Mouse (Mus musculus): ENCODE measurements around the gene Cyp24a1. TPM values are rescaled to one million over a fixed set of nuclear protein-coding genes. Genes with fewer than 3 reads are reported as not detected.

Cyp24a1 gene
- polyA plus RNA-seq, 1 experiment from 2014 or later: 0.08 TPM

DNA sequence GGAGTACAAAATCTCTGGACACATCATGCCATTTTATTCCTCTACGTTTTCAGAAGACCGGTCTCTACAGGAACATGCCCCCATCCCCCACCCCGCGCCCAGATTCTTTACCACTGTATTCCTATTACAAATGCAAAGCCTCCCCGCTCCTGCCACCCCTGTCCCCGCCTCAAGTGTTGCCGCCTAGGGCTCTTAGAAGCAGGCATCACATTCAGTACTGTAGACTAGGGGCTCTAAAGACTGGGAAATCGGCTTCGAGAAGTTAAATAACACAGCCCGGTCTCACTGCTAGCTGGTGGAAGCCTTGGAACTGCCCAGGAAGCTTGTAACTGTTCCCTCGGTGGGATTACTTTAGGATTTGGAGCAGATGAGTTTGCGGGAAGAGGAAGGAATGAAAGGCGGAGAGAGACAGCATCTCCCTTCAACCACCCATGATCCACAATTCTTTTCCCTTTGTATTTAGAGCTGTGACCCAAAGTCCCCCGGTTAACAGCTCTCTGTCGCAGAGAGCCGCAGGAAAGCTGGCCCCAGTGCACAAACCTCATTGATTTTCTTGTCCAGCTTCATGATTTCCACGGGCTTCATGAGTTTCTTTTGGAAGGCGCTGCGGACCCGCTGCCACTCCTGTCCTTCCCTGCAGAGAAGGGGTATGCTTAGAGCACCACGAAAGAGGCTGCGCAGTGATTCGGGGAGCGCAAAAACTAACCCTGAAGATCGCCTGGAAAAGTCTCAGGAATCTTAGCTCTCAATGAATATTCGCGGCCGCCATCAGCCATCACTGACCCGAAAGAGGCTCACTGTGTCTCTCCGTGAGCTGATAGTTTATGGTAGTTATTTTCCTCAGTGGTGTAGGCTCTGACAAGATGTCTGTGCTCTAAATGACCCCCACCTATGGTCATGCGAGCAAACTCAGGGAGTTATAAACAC, 1.9 kb downstream of the Cyp24a1 start:
- H3K4me2 ChIP-seq (replicated peaks): peak overlapping the region; percentile 15; the same call in 1 of the 2 replicates
- H3K4me1 ChIP-seq: peaks cover 20% of the 10 kb centered on the region
- no peaks in the 10 kb centered on the region for H3K36me3 ChIP-seq
- H3K9me3 ChIP-seq: no peaks in the 10 kb centered on the region
- H3K27me3 ChIP-seq: peaks cover 79% of the 10 kb centered on the region
- no peak for ATAC-seq (ENCODE audit: low FRiP score, low read depth)
- no peak overlapping the region for H3K9ac ChIP-seq (replicated peaks)
- WGBS: 4% methylated on average over 31 of the region's 31 CpGs
- H3K4me3 ChIP-seq: peak overlapping the region; percentile 18; the same call in 1 of the 2 replicates
- H3K27ac ChIP-seq (replicated peaks): no peak overlapping the region

DNA sequence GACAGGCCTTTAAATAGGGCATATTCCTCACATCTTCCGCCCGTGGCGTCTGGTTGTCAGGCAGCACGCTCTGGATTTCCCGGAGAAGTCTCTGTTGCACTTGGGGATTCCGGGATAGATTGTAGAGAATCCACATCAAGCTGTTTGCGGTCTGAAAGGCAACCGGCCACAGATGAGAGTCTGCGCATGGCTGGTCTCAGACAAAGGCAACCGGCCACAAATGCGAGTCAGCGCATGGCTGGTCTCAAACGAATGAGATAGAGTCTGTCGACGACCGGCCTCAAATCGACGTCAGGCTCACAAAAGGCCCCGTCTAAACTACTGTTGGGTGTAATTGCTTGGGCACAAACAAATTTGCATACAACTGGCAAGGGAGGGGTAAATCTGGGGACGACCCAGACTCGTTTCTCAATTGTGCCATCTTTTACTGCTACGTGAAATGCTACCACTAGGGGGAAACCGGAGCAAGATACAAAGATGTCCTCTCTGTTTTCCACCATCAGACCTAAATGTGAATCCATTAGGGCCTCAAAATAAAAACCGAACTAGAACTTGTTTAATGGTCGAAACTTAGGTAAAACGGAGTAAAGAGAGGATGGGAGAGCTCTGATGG, 8.9 kb downstream of the Cyp24a1 start:
- no peaks in the 10 kb centered on the region for H3K9me3 ChIP-seq
- 53% methylated on average over 26 of the region's 26 CpGs for WGBS
- no peak overlapping the region for H3K4me2 ChIP-seq (replicated peaks)
- no peak overlapping the region for H3K9ac ChIP-seq (replicated peaks)
- no peaks in the 10 kb centered on the region for H3K36me3 ChIP-seq
- H3K4me1 ChIP-seq: peaks cover 6% of the 10 kb centered on the region; the same call in 1 of the 2 replicates
- ATAC-seq (ENCODE audit: low FRiP score, low read depth): peak; percentile 16; the same call in 1 of the 2 replicates
- peaks cover 17% of the 10 kb centered on the region for H3K27me3 ChIP-seq
- no peak overlapping the region for H3K4me3 ChIP-seq
- 0 out of 2 replicates have a peak overlapping the region, but pooled peaks have one; percentile 20 for H3K27ac ChIP-seq (replicated peaks)

DNA sequence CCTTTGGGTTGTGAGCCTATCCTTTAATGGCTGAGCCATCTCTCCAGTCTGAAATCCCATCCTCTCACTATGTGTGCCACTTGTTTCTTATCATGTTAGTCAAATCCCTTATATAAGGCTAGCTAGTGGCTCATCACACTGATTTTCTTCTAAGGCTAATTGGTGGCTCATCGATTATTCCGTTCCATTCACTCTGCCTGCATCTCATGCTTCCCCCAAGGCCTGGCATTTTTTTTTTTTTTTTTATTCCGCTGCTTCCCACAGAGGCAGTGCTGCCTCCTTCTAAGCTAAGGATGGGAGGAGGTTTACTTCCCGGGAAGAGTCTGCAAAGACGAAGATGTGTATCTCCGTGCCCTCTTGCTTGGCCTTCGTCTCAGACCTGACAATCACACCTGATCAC, 9.7 kb downstream of the Cyp24a1 start:
- peaks cover 11% of the 10 kb centered on the region; the same call in 1 of the 2 replicates for H3K27me3 ChIP-seq
- no peaks in the 10 kb centered on the region for H3K9me3 ChIP-seq
- H3K27ac ChIP-seq (replicated peaks): no peak overlapping the region
- WGBS: 72% methylated on average over 7 of the region's 7 CpGs
- H3K9ac ChIP-seq (replicated peaks): no peak overlapping the region
- no peak for ATAC-seq (ENCODE audit: low FRiP score, low read depth)
- peaks cover 6% of the 10 kb centered on the region; the same call in 1 of the 2 replicates for H3K4me1 ChIP-seq
- no peaks in the 10 kb centered on the region for H3K36me3 ChIP-seq
- H3K4me3 ChIP-seq: no peak overlapping the region
- H3K4me2 ChIP-seq (replicated peaks): no peak overlapping the region

DNA sequence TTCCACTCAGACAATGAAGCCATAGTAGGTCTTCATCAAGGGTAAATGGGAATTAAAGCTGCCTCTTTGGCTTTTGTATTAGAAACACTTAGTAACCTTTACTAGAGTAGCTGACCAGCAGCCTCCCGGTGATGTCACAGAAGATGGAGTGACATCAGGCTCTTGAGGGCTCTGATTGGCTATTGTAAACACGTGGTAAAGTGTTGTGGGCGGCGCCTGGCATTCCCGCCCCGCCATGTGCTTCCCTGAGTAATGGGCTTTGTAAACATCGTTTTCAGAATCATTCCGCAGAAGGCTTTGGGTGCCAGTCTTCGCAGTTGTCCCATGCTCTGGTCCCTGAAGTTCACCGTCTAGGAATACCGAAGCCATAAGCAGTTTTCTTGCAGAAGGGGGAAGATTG, 13.0 kb downstream of the Cyp24a1 start:
- peaks cover 6% of the 10 kb centered on the region; the same call in 1 of the 2 replicates for H3K4me1 ChIP-seq
- H3K4me3 ChIP-seq: no peak overlapping the region
- H3K4me2 ChIP-seq (replicated peaks): no peak overlapping the region
- H3K9ac ChIP-seq (replicated peaks): no peak overlapping the region
- no peak overlapping the region for H3K27ac ChIP-seq (replicated peaks)
- H3K36me3 ChIP-seq: no peaks in the 10 kb centered on the region
- H3K27me3 ChIP-seq: peaks cover 7% of the 10 kb centered on the region; the same call in 1 of the 2 replicates
- no peaks in the 10 kb centered on the region for H3K9me3 ChIP-seq
- WGBS: 76% methylated on average over 11 of the region's 11 CpGs
- no peak for ATAC-seq (ENCODE audit: low FRiP score, low read depth)

DNA sequence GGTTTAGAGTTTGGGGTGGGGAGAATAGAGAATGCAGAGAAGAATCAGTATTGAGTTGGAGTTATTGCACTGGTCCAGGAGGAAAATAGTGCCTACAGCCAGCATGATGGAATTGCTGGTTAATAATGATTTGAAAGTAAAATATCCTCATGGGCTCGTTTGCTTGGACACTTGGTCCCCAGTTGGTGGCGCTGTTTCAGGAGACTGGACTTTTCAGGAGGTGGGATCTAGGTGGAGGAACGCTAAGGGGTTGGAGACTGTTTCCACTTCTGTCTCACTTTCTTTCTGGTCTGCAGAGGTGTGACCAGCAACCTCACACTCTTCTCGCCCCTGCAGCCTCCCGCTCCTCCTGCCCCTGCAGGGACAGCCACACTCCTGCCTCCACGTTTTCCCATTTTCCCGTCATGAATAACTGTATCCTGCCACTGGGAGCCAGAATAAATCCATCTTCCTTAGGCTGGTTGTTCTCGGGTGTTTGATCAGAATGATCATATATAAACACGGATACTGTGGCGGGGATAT, 14.9 kb downstream of the Cyp24a1 start:
- Histone ChIP-seq H3K27me3 (peaks cover 7% of the 10 kb centered on the region; the same call in 1 of the 2 replicates), H3K9me3 (no peaks in the 10 kb centered on the region), H3K4me3 (no peak overlapping the region), H3K4me1 (no peaks in the 10 kb centered on the region), H3K4me2 (replicated peaks) (no peak overlapping the region), H3K9ac (replicated peaks) (no peak overlapping the region), H3K27ac (replicated peaks) (no peak overlapping the region), H3K36me3 (no peaks in the 10 kb centered on the region)
- no peak for ATAC-seq (ENCODE audit: low FRiP score, low read depth)
- 78% methylated on average over 10 of the region's 10 CpGs for WGBS

DNA sequence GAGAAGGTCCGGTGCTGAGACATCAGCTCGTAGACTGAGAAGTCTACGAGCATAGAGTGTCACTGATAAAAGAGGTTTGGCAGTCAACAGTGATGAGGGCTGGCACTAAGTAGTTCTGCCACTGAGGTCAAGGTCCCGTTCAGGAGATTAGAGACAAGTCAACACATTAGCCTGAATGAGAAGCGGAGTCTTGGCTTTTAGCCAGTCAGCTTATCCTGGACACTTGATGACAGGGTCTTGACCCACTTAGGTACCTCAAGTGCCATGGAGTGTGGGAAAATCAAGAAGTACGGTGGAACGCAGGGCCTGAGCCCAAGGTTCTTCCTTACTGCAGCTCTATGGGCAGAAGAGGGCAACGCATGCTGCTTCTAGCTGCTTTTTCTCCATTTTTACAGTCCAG, 20.3 kb downstream of the Cyp24a1 start:
- 82% methylated on average over 8 of the region's 8 CpGs for WGBS
- no peak for ATAC-seq (ENCODE audit: low FRiP score, low read depth)
- H3K4me1 ChIP-seq: no peaks in the 10 kb centered on the region

DNA sequence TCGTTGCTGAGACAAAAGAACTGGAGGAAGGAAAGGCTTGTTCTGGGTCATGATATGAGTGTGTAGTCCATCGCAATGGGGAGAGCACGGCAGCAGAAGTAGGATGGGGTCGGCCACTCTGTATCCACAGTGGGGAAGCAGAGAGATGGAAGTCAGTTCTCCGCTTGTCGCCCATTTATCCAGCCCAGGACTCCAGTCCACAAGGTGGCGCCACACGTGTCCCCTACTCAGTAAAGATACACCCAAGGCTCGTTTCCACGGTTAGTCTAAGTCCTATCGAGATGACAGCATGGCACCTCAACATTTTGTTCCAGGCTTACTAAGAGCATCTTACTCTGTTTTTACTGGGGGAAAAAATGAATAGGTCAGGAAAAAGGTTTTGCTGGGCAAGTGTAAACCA, 20.7 kb downstream of the Cyp24a1 start:
- no peak overlapping the region for H3K4me2 ChIP-seq (replicated peaks)
- 88% methylated on average over 11 of the region's 11 CpGs for WGBS
- H3K4me1 ChIP-seq: no peaks in the 10 kb centered on the region
- H3K36me3 ChIP-seq: no peaks in the 10 kb centered on the region
- H3K27ac ChIP-seq (replicated peaks): no peak overlapping the region
- H3K9me3 ChIP-seq: no peaks in the 10 kb centered on the region
- no peak for ATAC-seq (ENCODE audit: low FRiP score, low read depth)
- no peaks in the 10 kb centered on the region for H3K27me3 ChIP-seq
- H3K9ac ChIP-seq (replicated peaks): no peak overlapping the region
- no peak overlapping the region for H3K4me3 ChIP-seq

More for the DNA sequence above, 20.3 kb downstream of the Cyp24a1 start:
- Histone ChIP-seq H3K4me3 (no peak overlapping the region), H3K27ac (replicated peaks) (no peak overlapping the region), H3K4me2 (replicated peaks) (no peak overlapping the region), H3K9ac (replicated peaks) (no peak overlapping the region), H3K36me3 (no peaks in the 10 kb centered on the region), H3K27me3 (no peaks in the 10 kb centered on the region), H3K9me3 (no peaks in the 10 kb centered on the region)

DNA sequence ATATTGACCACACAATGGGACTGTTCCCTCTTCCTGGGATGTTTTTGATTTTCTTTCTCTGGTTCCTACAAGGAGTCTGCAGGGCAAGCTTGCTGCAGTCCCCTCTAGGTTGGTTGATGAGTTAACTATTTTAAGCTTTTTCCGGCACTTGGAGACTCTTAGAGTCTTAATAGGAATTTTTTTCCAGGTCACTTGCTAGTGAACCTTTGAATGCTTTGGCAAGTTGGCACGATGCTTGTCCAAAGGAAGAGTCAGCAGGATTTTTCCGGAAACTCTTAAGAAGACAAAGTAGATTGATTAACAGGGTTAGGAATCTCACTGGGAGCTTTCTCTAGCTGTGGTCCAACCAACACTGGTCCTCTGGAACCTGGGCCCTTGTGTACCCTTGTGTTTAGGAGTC, 21.8 kb downstream of the Cyp24a1 start:
- H3K9ac ChIP-seq (replicated peaks): no peak overlapping the region
- ATAC-seq (ENCODE audit: low FRiP score, low read depth): no peak

DNA sequence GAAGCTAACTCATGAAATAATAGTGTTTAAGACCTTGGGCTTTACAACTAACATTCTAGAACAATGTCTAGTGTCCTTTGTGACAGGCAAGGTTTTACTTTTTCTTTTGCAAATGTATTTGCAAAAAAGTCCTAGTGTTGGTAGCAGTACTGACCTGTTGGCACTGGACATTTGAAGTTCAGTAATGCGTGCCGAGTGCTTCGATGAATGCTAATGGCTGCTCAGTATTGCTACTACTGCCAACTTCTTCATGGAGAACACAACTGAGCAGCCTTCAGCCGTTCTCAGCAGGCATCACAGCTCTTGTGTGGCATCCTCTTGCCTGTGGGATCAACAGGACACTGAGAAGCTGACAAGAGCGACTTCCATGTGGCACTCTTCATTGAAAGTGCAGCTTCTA, 22.8 kb downstream of the Cyp24a1 start:
- H3K4me2 ChIP-seq (replicated peaks): no peak overlapping the region
- no peak overlapping the region for H3K27ac ChIP-seq (replicated peaks)
- H3K9ac ChIP-seq (replicated peaks): no peak overlapping the region
- peaks cover 10% of the 10 kb centered on the region; the same call in 1 of the 2 replicates for H3K4me1 ChIP-seq
- WGBS: 92% methylated on average over 5 of the region's 5 CpGs
- H3K36me3 ChIP-seq: no peaks in the 10 kb centered on the region
- no peak for ATAC-seq (ENCODE audit: low FRiP score, low read depth)
- H3K4me3 ChIP-seq: no peak overlapping the region
- peaks cover 13% of the 10 kb centered on the region for H3K27me3 ChIP-seq
- no peaks in the 10 kb centered on the region for H3K9me3 ChIP-seq

More for the DNA sequence above, 21.8 kb downstream of the Cyp24a1 start:
- peaks cover 10% of the 10 kb centered on the region; the same call in 1 of the 2 replicates for H3K27me3 ChIP-seq
- no peak overlapping the region for H3K4me2 ChIP-seq (replicated peaks)
- peaks cover 2% of the 10 kb centered on the region; the same call in 1 of the 2 replicates for H3K4me1 ChIP-seq
- 65% methylated on average over 3 of the region's 3 CpGs for WGBS
- no peaks in the 10 kb centered on the region for H3K9me3 ChIP-seq
- H3K36me3 ChIP-seq: no peaks in the 10 kb centered on the region
- H3K27ac ChIP-seq (replicated peaks): no peak overlapping the region
- H3K4me3 ChIP-seq: no peak overlapping the region

DNA sequence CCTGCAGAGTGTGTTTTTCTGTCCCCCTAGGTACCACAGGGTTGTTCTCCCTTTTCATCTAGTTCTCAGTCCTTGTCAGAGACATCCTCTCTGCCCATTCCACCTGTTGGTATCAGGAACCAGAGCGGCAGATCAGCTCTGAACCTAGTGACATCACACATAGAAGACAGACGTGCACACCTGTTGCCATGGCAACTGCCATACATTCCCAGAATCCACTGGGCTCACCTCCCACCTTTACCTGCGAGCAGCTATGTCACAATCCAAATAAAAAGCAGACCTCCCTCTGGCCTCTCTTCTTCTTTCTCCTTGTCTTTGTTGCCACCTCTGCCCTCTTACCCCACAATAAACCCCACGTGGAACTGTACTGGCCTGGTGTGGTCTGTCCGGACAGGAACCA, 26.4 kb downstream of the Cyp24a1 start:
- 77% methylated on average over 5 of the region's 5 CpGs for WGBS
- Histone ChIP-seq H3K9me3 (no peaks in the 10 kb centered on the region), H3K4me2 (replicated peaks) (no peak overlapping the region), H3K9ac (replicated peaks) (no peak overlapping the region), H3K27ac (replicated peaks) (no peak overlapping the region), H3K27me3 (peaks cover 17% of the 10 kb centered on the region), H3K4me3 (no peak overlapping the region), H3K4me1 (peaks cover 10% of the 10 kb centered on the region; the same call in 1 of the 2 replicates), H3K36me3 (no peaks in the 10 kb centered on the region)
- no peak for ATAC-seq (ENCODE audit: low FRiP score, low read depth)

DNA sequence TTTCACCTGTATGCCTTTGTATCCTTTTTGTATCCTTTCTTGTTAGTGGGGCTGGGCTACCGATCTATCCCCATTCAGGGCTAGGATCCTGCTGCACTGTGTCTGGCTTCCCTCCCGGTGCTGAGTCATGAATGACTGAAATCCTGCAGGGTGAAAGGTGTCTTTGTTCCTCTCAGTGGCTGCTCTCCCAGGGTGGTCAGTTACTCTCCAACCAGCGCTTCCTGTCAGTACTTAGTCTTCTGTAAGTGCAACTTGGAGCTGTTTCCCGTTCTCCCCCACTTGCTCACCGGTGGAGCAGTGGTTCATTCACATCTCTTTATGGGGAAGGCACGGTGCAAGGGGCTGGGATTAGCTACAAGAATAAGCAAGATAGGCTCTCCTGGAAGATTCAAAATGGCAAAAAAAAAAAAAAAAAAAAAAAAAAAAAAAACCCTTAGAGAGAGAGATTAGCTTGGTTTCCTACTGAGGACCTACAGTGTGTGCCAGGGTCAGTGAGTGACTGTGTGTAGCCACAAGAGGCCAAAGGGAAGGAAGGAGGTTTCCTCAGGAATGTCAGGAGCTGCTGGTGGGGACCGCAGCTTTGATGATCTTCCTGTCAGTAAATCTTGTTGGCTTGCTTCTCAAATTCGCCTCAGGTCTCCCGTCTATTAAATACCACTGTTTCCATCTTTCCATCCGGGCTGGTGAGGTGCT, 27.2 kb downstream of the Cyp24a1 start:
- no peaks in the 10 kb centered on the region for H3K9me3 ChIP-seq
- WGBS: 9% methylated on average over 10 of the region's 10 CpGs
- H3K27ac ChIP-seq (replicated peaks): no peak overlapping the region
- H3K9ac ChIP-seq (replicated peaks): no peak overlapping the region
- H3K27me3 ChIP-seq: peaks cover 17% of the 10 kb centered on the region
- H3K4me3 ChIP-seq: no peak overlapping the region
- H3K4me2 ChIP-seq (replicated peaks): peak overlapping the region; percentile 28
- peaks cover 10% of the 10 kb centered on the region; the same call in 1 of the 2 replicates for H3K4me1 ChIP-seq
- no peak for ATAC-seq (ENCODE audit: low FRiP score, low read depth)
- H3K36me3 ChIP-seq: no peaks in the 10 kb centered on the region

Measured in midbrain, embryonic 12.5 days (tissue).